Mouse (Mus musculus): Measurements from ENCODE around the gene Gm20441. TPM values are rescaled to one million over a fixed set of nuclear protein-coding genes. Genes with fewer than 3 reads are reported as not detected.

Gm20441 gene
- polyA plus RNA-seq, 1 experiment from 2014 or later, result not detected

DNA sequence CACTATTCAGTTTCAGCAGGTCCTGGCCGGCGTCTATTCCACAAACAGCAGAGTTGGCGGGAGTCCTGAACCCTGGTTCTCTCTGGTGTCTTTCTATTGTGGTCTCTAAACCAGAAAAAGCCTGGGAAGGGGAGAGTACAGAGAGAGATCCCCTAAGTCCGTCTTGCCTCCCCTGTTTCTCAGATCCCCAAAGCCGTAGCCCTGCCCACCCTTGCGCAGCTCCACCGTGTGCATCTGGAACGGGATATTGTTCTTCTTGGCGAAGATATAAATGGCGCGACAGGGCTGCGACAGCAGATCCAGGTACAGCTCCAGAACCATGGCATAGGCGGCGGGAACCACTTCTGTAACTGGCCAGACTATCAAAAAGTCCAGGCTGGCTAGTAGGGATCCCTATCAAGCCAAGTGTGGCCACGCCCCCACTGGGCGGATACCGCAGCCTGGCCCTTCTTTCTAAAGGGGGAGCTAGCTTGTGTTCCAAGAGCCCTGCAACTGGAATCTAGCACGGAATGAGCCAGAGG lies 17.5 kb upstream of the Gm20441 start, which contains the start of gene Gstt1:
Gene Gstt1 (minus strand): TSS at position 409 of the 521 bp plus-strand sequence.
- peak within 1 kb of the TSS; percentile 52 for H3K4me3 ChIP-seq
- no peaks in the 10 kb centered on the region for H3K9me3 ChIP-seq
- peaks cover 33% of the 10 kb centered on the region for H3K4me1 ChIP-seq
- WGBS, result 4% methylated on average over 18 of the region's 18 CpGs
- no peaks in the 10 kb centered on the region for H3K36me3 ChIP-seq
- peak within 1 kb of the TSS; percentile 81 for H3K4me2 ChIP-seq (replicated peaks)
- H3K9ac ChIP-seq, result peak within 1 kb of the TSS; percentile 64
- peak; percentile 72; the same call in 1 of the 2 replicates for ATAC-seq (ENCODE audit: low FRiP score, low read depth)
- peaks cover 11% of the 10 kb centered on the region for H3K27me3 ChIP-seq
- H3K27ac ChIP-seq, result no peak within 1 kb of the TSS

DNA sequence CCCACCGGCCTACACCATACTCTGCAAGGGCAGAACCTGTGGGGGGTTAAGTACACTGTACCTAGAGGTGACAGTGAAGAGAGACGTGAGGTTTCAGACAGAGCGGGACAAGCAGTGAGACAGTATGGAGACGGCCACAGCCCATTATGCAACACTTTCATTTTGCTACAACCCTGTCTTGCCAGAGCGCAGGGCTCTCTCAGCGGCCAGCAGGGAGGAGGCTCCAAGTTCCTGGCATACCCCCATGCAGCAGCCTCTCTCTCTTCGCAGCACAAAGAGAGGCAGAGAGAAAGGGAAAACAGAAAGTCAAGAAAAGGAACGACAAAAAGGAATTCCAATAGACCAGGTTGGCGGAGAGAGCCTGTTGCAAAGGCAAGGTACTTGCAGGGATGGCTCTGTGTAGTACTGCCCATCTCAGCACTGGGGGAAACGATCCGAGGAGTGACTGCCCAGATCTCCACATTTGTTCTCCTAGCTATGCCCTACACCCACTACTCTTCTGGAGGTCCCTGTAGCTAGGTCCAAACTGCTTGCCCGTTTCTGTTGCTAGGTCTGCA lies 16.9 kb upstream of the Gm20441 start:
- ATAC-seq (ENCODE audit: low FRiP score, low read depth), result no peak; the same call in 1 of the 2 replicates
- WGBS, result 2% methylated on average over 12 of the region's 12 CpGs
- peaks cover 33% of the 10 kb centered on the region for H3K4me1 ChIP-seq
- H3K27ac ChIP-seq, result no peak overlapping the region
- peak overlapping the region; percentile 52 for H3K4me3 ChIP-seq
- no peaks in the 10 kb centered on the region for H3K36me3 ChIP-seq
- no peaks in the 10 kb centered on the region for H3K9me3 ChIP-seq
- peak overlapping the region; percentile 64 for H3K9ac ChIP-seq
- H3K27me3 ChIP-seq, result peaks cover 11% of the 10 kb centered on the region
- peak overlapping the region; percentile 81 for H3K4me2 ChIP-seq (replicated peaks)

DNA sequence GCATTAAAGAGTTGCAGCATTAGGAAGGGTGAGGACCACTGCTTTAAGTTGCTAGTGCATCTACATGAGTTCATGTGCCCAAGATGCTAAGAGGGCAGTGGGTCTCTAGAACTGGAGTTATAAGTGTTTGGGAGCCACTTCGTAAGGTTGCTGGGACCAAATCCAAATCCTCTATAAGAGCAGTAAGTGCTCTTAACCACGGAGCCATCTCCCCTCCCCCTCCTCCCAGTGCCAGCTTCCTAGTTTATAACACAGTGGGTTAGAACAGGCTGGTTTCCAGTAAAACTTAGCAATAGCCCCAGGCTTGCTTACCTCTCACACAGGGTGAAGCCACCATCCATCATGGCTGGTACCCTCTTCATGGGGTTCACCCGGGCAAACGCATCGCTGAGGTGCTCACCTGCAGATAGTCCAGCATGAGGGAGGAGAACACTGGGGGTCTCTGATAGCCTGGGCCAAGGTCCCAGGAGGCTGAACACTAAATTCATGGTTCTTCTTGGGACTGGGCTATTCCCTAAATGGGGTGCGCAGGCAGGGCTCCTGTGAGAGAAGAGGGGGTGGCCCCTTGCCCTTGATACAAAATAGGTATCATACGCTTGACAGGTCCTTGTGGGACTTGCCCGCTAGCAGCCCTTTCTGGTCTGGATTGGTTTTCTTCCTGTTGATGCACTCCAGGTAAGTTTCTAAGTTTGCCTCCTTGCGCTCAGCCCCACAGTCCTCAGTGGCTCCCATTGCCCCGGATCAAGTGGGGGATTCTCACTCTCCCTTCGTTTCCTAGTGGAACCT lies 16.2 kb upstream of the Gm20441 start:
- Histone ChIP-seq H3K9me3 (no peaks in the 10 kb centered on the region), H3K27me3 (peaks cover 11% of the 10 kb centered on the region), H3K4me2 (replicated peaks) (peak overlapping the region; percentile 81), H3K4me3 (peak overlapping the region; percentile 52), H3K27ac (no peak overlapping the region), H3K4me1 (peaks cover 33% of the 10 kb centered on the region), H3K36me3 (no peaks in the 10 kb centered on the region), H3K9ac (peak overlapping the region; percentile 64; the same call in 1 of the 2 replicates)
- ATAC-seq (ENCODE audit: low FRiP score, low read depth), result no peak
- WGBS, result 44% methylated on average over 11 of the region's 11 CpGs

DNA sequence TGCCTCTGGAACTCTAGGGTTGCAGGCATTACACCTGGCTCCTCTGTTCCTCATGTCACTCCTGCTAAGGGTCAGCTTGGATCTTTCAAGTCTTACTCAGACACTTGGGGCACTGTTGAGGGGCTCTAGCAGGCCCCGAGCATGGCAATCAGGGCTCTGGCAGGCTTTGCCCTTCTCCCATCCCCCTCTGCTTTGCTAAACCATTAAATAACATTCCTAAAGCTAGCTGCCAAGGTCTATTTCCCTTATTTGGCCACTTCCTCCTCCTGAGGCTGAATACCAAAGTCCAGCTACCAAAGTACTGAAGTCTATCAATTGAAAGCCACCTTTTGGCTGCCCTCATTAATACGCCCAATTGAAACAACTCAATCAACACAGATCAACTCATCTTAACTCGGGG lies 14.1 kb upstream of the Gm20441 start:
- H3K9ac ChIP-seq, result 0 out of 2 replicates have a peak overlapping the region, but pooled peaks have one; percentile 5
- WGBS, result 30% methylated on average over 3 of the region's 3 CpGs
- peaks cover 11% of the 10 kb centered on the region for H3K27me3 ChIP-seq
- no peaks in the 10 kb centered on the region for H3K9me3 ChIP-seq
- no peak overlapping the region for H3K4me3 ChIP-seq
- H3K4me1 ChIP-seq, result peaks cover 33% of the 10 kb centered on the region
- no peak overlapping the region; the same call in 1 of the 2 replicates for H3K27ac ChIP-seq
- H3K36me3 ChIP-seq, result no peaks in the 10 kb centered on the region
- H3K4me2 ChIP-seq (replicated peaks), result peak overlapping the region; percentile 25
- ATAC-seq (ENCODE audit: low FRiP score, low read depth), result no peak

DNA sequence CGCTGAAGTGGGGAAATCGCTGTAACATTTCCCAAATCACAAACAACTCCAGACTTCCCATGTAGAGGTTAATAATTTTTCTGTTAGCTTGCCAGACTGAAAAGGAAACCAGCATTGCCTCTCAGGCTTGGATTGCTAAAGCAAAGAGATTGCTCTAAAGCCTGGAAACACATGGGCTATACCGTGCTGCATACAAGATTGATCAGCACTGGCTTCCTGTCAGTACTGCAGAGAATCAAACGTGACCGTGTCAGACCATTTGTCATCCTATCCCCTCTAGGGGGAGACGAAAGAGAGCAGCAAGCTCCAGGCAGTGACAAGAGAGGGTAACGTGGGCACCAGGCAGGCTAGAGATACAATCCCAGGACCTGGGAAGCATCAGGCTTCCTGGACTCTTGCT lies 10.0 kb upstream of the Gm20441 start:
- 0 out of 2 replicates have a peak overlapping the region, but pooled peaks have one; percentile 35 for H3K9ac ChIP-seq
- H3K27ac ChIP-seq, result no peak overlapping the region
- peaks cover 13% of the 10 kb centered on the region for H3K4me1 ChIP-seq
- H3K4me2 ChIP-seq (replicated peaks), result no peak overlapping the region
- H3K4me3 ChIP-seq, result no peak overlapping the region
- H3K27me3 ChIP-seq, result no peaks in the 10 kb centered on the region
- 18% methylated on average over 7 of the region's 7 CpGs for WGBS
- no peaks in the 10 kb centered on the region for H3K9me3 ChIP-seq
- ATAC-seq (ENCODE audit: low FRiP score, low read depth), result no peak
- H3K36me3 ChIP-seq, result no peaks in the 10 kb centered on the region

DNA sequence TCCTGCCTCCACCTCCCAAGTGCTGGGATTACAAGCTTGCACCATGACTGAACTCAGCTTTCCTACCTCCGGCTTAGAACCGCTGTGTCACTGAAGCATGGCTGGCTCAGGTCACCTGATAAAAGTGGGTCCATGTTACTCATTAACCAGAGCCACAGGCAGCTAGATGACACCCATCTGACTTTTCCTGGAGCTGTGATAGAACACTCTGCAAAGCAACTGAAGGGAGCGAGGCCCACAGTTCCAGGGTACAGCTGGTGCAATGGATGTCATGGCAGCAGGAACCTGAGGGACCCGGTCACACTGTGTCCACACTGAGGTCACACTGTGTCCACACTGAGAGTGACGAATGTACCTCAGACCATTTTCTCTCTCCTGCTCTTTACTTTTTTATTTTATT lies 9.1 kb upstream of the Gm20441 start:
- no peaks in the 10 kb centered on the region for H3K27me3 ChIP-seq
- WGBS, result 86% methylated on average over 5 of the region's 5 CpGs
- H3K4me1 ChIP-seq, result peaks cover 7% of the 10 kb centered on the region
- no peak overlapping the region for H3K4me2 ChIP-seq (replicated peaks)
- H3K4me3 ChIP-seq, result no peak overlapping the region
- no peak for ATAC-seq (ENCODE audit: low FRiP score, low read depth)
- H3K27ac ChIP-seq, result no peak overlapping the region
- H3K9me3 ChIP-seq, result no peaks in the 10 kb centered on the region
- H3K36me3 ChIP-seq, result no peaks in the 10 kb centered on the region
- no peak overlapping the region for H3K9ac ChIP-seq

DNA sequence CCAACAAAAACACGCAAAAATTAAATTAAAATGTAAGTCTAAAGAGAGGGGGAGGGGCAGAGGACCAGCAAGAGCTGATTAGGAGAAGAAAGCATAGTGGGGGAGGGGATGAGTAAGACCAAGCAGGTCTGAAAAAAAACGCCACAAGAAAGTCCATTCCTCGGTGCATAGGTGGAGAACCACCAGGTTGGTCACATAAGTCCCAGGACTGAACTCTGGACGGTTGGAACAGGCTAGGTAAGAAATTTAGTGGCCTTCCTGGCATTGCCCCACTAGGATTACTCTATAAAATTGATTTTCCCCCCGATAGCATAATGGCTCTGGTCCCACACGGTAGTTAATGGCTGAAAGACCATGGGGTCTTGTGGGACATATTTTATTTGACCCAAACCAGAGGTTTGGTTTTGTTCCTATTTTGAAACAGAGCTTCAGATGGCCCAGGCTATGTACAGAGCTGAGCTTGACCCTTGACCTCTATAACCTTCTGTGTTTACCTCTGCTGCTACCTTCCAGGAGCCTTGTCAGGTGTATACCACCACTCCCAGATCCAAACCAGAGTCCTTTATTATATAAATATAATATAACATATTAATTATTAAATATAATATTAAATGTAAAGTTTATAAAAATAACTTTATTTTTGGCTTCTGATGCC lies 8.5 kb upstream of the Gm20441 start:
- Histone ChIP-seq H3K9ac (no peak overlapping the region), H3K4me3 (no peak overlapping the region), H3K36me3 (no peaks in the 10 kb centered on the region), H3K4me1 (peaks cover under 1% of the 10 kb centered on the region; the same call in 1 of the 2 replicates), H3K27me3 (0 out of 2 replicates have a peak, but pooled peaks cover under 1% of the 10 kb centered on the region), H3K4me2 (replicated peaks) (no peak overlapping the region), H3K9me3 (no peaks in the 10 kb centered on the region), H3K27ac (no peak overlapping the region)
- no peak for ATAC-seq (ENCODE audit: low FRiP score, low read depth)
- WGBS, result 72% methylated on average over 6 of the region's 6 CpGs

DNA sequence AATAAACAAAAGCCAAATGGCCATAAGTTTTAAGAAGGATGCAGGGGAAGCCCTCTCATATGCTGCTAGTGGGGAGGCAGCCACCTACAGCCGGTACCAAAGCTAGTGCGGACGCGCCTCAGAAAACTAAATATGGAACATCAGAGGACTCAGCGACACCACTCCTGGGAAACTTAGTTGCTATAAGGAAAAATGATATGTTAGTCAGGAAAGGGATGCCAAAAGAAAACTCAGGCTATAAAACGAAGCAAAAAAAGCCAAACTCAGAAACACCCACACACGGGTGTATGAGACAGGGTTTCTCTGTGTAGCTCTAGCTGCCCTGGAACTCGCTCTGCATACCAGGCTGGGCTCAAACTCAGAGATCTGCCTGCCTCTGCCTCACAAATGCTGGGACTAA lies 7.5 kb upstream of the Gm20441 start:
- Histone ChIP-seq H3K4me2 (replicated peaks) (no peak overlapping the region), H3K36me3 (no peaks in the 10 kb centered on the region), H3K27ac (no peak overlapping the region), H3K9ac (no peak overlapping the region), H3K27me3 (0 out of 2 replicates have a peak, but pooled peaks cover 4% of the 10 kb centered on the region), H3K4me3 (no peak overlapping the region), H3K9me3 (no peaks in the 10 kb centered on the region), H3K4me1 (no peaks in the 10 kb centered on the region)
- WGBS, result 91% methylated on average over 8 of the region's 8 CpGs
- ATAC-seq (ENCODE audit: low FRiP score, low read depth), result no peak

DNA sequence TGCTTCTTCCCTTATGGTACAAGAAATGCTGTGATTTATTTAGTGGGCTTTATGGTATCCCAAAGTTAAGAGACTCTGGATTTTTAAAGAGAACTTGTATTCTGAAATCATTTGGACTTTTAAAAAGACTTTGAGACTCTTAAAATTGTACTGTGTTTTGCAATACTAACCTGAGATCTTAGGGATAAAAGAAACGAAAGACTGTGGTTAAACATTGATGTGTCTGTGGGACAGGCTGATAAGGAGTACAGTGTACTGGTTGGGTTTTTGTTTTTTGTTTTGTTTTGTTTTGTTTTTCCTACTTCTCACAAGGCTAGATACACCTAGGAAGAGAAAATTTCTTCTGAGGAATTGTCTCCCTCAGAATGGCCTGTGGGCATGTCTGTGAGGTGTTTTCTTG lies 4.7 kb upstream of the Gm20441 start:
- Histone ChIP-seq H3K36me3 (no peaks in the 10 kb centered on the region), H3K4me3 (no peak overlapping the region), H3K9me3 (no peaks in the 10 kb centered on the region), H3K9ac (no peak overlapping the region), H3K27me3 (0 out of 2 replicates have a peak, but pooled peaks cover 4% of the 10 kb centered on the region), H3K27ac (no peak overlapping the region), H3K4me1 (peaks cover 2% of the 10 kb centered on the region), H3K4me2 (replicated peaks) (no peak overlapping the region)
- no peak for ATAC-seq (ENCODE audit: low FRiP score, low read depth)
- WGBS, result 63% methylated on average over 1 of the region's 1 CpGs

DNA sequence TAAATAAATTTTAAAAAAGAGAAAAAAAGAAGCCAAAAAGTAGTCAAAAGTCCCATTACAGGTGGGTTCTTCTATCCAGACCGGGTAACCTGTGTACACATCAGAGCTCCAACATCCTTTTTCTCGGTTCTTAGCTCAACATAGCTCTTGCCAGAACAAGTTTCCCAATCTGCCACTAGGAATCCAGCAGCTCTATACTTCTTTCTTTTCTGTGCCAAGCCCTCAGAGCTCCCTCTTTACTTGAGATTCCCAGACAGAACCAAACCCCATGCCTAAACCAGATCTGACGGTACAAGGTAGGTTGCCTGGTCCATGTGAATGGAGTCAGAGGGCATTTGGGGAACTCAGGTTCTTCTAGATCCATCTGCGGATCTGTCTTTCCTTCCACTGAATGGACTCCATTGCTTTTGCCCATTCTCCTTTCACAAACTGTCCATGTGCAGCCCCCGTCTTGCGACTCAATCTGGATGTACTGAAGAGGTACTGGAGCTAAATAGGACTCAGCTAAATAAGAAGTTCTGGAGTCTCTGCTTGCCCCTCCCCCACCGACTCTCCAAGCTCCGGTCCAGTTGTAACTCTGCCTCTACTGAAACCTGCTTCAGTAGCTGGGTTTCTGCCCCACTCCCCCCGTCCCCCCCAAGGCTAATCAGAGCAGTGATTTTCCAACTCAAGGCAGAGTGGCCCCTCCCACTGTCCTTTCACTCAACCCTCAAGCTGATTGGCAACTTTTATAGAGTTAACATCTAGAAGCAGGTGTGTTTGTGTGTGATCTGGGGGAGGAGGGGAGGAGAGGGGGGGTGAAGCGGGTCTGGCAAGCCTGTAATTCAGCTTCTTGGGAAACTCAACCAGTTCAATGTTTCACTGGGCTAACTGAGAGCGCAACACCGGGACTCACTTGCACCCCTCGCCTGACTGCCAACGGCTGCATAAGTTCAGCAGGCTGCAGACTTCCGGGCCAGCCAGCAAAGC lies 1.3 kb downstream of the Gm20441 start:
- no peak for ATAC-seq (ENCODE audit: low FRiP score, low read depth)
- 35% methylated on average over 15 of the region's 15 CpGs for WGBS
- peak overlapping the region; percentile 56 for H3K4me3 ChIP-seq

DNA sequence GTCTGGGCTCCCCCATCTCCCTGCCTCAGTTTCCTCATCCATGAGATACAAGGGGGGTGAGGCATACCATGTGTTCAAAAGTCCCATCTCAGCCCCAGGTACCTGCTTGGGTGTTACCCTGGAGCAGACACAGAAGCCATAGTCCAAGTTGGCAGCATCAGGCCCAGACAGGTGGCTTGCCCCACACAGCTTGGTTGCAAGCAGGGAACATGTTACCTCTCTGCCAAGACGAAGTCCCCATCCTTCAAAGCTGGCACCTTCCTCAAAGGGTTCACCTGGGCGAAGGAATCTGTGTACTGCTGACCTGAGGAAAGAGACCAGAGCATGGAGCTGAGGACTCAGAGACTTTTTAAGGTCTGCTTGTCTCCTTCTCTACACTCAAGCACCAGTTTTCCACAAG lies 2.9 kb downstream of the Gm20441 start:
- no peak for ATAC-seq (ENCODE audit: low FRiP score, low read depth)
- Histone ChIP-seq H3K9me3 (no peaks in the 10 kb centered on the region), H3K9ac (no peak overlapping the region), H3K4me2 (replicated peaks) (no peak overlapping the region), H3K4me1 (peaks cover 14% of the 10 kb centered on the region), H3K4me3 (no peak overlapping the region), H3K36me3 (no peaks in the 10 kb centered on the region), H3K27me3 (peaks cover 21% of the 10 kb centered on the region; the same call in 1 of the 2 replicates), H3K27ac (no peak overlapping the region)
- 82% methylated on average over 2 of the region's 2 CpGs for WGBS

More for the DNA sequence above, 1.3 kb downstream of the Gm20441 start:
- Histone ChIP-seq H3K36me3 (no peaks in the 10 kb centered on the region), H3K27ac (no peak overlapping the region), H3K4me1 (peaks cover 14% of the 10 kb centered on the region), H3K4me2 (replicated peaks) (peak overlapping the region; percentile 94), H3K27me3 (peaks cover 25% of the 10 kb centered on the region; the same call in 1 of the 2 replicates), H3K9ac (0 out of 2 replicates have a peak overlapping the region, but pooled peaks have one; percentile 8), H3K9me3 (no peaks in the 10 kb centered on the region)
